Mouse (Mus musculus): ENCODE data around the gene Pkp2.
"Not testable (repeated sequence)": the region's sequence is repeated elsewhere in the genome, so short reads cannot be mapped to it uniquely, and the experiment has no call there.

Pkp2 gene

DNA sequence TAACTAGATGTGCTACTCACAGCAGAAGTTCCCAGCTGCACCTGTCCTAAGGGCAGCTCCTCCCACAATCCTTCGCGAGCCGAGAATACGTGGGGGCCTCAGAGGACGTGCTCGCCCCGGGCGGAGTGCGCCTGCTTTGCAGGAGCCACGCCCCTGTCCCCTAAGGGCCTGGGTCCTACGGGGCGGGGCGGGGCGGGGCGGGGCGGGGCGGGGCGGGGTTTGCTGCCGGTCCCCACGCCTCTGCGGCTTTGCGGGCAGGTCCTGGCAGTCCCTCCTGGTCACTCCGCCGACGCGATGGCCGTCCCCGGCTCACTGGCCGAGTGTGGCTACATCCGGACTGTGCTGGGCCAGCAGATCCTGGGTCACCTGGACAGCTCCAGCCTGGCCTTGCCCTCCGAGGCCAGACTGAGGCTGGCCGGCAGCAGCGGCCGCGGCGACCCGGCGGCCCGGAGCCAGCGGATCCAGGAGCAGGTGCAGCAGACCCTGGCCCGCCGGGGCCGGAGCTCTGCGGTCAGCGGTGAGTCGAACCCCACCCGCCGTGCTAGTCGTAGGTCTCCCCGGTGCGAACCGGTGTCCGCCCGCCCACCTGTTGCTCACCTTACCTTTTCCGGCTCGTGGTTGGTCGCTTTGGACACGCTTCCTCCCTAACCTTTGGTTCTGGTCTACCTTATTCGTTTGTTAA is at the start of gene Pkp2:
Gene Pkp2 (plus strand): TSS at position 240 of the 682 bp plus-strand sequence.
- peak; percentile 96 for DNase-seq

DNA sequence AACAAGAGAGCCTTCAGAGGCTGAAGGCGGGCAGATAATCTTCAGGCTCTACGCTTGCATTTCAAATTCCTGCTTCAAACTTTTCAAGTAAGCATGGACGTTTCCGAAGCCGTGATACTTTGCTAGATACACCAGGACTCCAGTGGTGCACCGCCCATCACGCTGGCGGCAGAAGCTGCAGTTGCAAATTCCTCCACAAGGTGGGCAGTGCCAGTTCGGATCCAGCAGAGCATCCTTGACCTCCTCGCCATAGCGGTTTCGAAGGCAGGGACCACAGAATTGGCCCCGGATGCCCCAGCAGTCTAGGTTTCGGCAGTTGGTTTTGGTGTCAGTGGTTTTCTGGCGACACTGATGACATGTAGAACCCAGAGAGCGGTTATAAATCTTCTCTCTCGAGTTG is 15.7 kb upstream of the Pkp2 start:
- no peak for DNase-seq

DNA sequence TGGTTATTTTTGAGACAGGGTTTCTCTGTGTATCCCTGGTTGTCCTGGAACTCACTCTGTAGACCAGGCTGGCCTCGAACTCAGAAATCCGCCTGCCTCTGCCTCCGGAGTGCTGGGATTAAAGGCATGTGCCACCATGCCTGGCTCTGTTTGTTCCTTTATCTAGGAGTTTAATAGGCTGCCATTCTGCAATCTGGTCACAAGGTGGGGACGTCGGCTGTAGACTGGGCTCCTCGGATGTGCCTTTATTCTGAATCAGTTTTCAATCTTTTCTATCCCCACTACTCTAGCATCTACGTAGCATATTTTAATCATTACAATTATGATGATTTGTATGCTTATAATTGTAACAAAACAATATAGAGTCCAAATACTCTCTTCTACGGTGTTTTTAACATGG is 11.1 kb upstream of the Pkp2 start:
- DNase-seq = not testable (repeated sequence)

DNA sequence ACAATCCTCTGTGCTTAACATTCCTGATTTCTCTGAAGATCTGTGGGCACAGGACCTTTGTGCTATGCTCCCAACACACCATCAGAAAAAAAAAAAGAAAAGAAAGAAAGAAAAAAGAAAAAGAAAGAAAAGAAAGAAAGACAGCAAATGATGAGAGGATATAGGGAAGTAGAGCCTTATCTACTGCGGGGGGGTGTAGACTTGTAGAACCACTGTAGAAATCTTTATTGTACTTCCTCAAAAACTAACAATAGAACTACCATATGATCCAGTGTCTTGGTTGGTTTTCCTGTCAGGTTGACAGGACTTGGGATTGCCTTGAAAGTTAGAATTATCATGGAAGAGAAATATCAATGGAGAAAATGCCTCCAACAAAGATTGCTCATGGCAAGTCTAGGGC is 8.5 kb upstream of the Pkp2 start:
- no peak for DNase-seq

DNA sequence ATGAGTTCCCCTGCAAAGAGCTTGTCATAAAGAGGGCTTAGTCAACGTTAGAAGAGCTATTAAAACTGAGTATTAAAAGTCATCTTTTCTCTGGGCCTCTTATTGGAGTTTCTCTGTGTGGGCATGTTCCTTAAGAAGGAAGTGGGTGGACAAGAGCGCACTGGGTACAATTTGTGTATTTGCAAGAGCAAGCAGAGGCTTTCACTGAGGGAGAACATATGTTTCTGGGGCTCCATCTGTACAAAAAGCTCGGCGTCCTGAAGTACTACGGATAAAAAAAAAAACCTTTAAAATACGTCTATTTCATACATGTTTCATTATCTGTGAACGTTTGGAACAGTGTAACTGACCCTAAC is 417 bp upstream of the Pkp2 start:
- no peak for DNase-seq

DNA sequence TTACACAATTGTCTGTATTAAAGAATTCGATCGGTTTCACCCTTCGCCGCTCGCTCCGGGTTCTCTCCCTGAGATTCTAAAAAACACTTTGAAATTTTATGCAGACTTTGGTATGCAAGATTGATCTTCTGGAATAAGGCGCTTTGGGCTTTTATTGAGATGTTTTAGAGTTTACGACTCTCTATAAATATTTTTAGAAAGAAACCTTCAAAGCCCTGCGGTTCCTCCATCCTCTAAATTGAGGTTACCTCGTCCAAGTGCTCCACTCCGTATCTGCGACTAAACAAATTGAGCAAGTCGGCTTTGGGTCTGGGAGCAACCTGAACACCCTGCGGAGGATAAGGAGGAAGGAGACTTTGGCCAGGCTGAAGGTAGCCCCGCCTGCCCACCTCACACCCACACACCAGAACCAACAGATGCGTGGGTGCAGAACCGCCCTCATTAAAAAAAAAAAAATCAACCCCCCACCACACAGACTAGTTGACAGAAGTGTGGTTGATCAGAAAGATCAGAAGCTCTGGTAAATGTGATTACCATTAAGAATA is 715 bp downstream of the Pkp2 start:
- no peak for DNase-seq

DNA sequence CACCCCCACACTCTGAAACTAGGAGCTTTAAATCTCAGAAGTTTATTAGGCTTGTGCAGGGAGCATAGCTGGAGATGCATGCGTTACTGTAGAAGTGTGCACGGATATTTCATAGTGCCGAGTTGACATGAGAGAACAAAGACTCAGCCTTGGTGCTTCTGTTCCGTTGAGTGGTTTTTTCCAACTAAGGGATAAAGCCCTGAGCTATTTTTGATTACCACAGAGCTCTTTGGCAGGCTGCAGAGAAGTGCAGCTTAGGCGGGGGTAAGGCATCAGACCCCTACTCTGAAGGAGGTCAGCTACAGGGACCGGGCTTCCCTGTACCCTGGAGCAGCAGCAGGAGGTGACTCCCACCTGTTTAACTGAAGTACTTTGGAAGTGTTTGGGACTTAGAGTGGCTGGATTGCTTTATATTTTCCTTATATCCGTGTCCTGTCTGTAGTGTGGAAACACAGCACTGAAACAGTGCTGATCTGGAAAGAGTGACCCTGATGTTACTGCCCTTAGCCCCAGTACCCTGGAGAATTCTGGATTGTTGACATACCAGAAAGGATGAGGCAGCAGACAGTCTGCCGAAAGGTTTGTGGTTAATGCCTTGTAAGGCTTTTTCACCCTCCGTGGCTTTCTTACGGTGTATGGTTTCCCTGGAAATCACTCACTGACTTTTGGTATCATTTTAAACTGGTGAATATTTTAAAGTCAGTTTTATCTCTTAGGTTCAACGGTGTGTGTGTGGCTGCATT is 2.7 kb downstream of the Pkp2 start:
- DNase-seq = no peak

GRCm38 (mm10) chr16:16216934-16217333 is 3.8 kb downstream of the Pkp2 start:
- no peak for DNase-seq

GRCm38 (mm10) chr16:16219835-16220234 is 6.7 kb downstream of the Pkp2 start:
- DNase-seq = peak; percentile 87

DNA sequence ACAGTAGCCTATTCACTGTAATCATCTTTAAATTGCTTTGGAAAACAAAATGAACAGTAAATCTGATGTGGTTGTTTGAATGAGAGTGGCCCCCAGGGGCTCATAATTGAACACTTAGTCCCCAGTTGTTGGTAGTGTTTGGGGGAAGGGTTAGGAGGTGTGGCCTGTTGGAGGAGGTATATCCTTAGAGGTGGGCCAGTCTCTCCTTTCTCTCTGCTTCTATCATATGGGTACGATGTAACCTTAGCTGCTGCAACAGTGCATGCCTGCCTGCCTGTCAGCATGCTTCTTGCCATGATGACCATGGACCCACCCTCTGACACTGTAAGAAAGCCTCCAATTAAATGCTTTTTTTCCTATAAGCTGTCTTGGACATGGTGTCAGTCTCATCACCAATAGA is 9.5 kb downstream of the Pkp2 start:
- peak; percentile 83 for DNase-seq

- peak; percentile 94 for DNase-seq
Measured at GRCm38 (mm10) chr16:16224506-16224924, 11.4 kb downstream of the Pkp2 start.

DNA sequence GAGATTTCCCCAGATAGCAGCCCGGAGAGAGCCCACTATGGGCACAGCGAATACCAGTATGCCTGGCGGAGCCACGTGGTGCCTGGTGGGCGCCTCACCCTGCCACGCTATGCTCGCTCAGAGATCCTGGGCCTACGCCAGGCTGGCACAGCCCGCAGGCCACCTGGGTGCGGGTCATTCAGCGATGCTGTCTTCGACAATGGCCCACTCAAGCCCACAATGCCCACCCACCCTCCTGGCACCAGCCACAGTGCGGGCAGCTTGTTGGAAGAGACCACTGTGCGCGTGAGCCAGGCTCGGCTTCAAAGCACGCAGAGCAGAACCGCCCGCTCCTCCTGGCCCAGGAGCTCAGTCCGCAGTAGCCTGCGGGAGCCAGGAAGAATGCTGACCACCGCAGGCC is 12.7 kb downstream of the Pkp2 start:
- DNase-seq = peak; percentile 88

DNA sequence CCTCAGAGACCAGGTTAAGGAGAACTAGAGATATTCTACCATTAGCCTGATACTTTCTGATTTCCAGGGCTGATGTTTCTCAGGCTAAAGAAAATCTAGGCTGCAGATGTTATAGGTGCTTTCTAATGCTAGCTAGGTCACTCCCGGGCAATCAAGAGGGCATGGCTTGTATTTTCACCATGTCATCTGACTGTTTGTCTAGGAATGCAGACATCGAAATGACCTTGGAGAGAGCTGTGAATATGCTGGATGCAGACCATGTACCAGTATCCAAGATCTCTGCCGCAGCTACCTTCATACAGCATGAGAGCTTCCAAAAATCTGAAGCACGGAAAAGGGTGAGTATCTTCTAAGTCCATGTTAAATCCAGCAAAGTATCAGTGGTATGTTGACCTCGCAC is 17.3 kb downstream of the Pkp2 start:
- peak; percentile 71 for DNase-seq

- DNase-seq = peak; percentile 17
Measured at GRCm38 (mm10) chr16:16233919-16234318, 20.8 kb downstream of the Pkp2 start.

DNA sequence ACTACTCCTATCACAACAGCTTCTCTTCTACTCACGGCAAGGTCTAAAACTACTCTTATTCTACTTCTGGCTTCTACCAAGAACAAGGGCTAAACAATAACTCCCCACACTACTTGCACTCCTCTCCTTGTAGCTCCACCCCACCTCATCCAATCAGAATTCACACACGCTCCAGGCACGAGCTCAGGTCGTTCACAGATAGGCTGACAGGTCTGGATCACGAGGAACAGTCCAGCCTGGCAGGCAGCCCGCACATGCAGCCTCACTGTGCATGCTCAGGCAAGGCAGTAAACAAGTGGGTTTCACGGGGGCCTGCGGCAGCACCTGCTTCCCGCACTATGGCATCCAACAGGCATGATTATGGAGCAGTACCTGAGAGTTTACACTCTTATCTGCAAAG is 23.6 kb downstream of the Pkp2 start:
- peak; percentile 66 for DNase-seq

GRCm38 (mm10) chr16:16238356-16238755 is 25.2 kb downstream of the Pkp2 start:
- peak; percentile 17 for DNase-seq

DNA sequence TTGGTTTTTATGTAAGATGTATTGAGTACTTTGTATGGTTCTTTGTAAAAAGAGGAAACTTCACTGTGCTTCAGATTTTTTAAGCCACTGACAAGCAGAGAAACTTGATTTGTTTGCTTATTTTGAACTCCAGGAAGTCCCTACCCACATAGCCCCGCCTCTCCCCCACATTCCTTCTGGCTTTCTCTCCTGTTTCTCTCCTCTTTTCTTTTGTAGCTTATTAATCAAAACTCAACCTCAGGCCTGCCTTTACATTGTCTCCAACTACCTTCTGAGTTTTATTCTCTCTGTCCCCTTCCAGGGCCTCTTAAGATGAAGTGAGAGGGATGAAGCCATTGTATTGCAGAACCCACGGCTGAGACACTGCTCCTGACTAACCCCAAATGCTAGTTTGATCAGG is 31.6 kb downstream of the Pkp2 start:
- DNase-seq = peak; percentile 74

DNA sequence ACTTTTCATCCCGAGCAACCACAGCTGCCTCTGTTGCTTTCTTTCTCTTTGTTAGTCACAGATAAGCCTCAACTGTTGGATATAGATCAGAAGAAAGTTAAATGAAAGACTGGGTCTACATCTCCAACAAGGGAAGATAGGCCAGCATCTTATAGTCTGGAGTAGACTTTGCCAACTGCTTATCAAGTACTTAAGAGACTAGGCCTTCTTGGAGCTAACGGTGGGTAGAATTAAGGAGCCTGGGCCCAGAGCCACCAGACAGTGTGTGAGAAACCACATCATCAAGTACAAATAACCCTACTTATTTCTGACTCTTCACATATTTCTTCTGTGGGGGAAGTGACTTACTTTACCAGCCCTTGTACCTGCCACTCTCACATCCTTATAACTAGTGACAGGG is 37.4 kb downstream of the Pkp2 start:
- peak; percentile 22 for DNase-seq

DNA sequence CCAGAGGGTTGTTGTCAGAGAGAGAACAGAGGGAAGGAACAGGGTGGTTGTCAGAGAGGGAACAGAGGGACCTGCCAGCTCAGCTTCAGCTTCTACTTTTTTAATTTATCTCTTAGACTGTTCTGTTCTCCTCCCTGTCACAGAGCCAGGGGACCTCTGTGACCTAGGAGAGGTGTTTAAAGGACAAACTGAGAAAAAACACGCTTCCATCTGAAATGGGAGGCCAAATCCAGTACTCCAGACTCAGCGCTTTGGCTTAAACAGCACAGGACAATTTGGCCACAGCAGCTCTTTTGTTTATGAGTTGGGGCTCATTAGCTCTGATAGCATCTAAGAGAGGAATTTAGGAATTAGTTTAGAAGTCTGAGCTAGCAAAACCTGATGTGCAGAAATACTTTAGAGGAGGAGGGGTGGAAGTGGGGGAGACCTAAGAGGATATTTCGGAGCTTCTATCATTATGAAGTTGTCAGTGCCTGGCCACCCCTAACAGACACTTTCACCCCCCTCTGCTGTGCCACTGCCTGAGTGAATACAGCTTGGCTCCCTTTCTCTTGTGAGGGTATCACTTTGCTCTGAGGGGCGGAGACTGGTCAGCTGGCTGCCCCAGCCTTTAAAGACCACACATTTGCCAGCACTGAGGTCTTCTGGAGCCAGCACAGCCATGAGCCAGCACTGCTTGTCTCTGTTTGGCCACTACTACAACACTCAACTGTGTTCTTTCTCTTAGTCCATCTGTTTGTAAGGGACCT is 40.4 kb downstream of the Pkp2 start:
- DNase-seq = peak; percentile 98

DNA sequence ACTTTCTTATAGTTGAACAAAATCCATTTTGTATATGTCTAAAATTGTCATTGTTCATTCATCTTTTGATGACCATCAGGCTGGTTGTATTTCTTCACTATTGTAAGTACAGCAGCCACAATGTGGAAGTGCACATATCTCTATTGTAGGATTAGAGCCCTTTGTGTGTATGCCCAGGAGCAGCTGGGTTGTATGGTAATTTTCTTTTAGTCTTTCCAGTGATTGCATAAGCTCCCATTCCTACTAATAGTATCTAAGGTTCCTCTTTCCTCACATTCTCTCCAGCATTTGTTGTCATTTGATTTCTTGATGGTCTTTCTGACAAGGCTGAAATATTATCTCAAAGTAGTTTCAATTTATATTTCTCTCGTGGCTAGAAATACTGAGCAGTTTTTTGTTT is 42.1 kb downstream of the Pkp2 start:
- no peak for DNase-seq

GRCm38 (mm10) chr16:16255874-16256273 is 42.8 kb downstream of the Pkp2 start:
- peak; percentile 40 for DNase-seq

DNA sequence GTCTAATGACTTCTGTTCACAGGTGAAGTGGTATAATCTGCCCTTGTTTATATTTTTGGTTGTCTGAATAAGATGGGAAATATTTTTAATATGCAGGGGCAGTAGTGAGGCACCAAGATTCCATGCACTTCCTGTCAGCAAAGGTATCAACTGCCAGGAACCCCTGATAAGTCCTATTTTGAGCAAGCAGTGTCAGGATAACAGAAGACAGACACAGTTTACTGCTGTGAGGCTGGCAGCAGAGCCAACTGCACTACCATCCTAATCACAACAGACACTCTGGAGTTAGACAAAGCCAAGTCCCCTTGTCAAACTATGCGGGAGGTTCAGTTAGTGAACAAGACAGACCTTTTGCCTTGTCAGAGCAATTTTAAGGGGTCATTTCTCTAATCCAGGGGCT is 43.6 kb downstream of the Pkp2 start:
- peak; percentile 97 for DNase-seq

- DNase-seq = peak; percentile 30
Measured at GRCm38 (mm10) chr16:16260882-16261281, 47.8 kb downstream of the Pkp2 start.

DNA sequence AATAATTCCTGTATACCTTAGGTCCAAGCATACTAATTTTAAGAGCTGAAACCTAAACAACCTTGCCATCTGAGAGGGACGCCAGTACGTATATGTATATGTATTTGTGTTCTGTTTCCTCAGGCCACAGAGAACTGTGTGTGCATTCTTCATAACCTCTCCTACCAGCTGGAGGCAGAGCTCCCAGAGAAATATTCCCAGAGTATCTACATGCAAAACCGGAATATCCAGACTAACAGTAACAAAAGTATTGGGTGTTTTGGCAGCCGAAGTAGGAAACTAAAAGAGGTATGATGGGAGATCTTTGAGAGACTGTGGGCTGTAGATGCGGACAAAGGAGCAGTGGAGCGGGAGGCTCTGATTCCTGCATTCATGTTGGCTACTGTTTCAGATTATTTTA is 48.4 kb downstream of the Pkp2 start:
- DNase-seq = no peak

All from heart, adult 11 months (tissue).